8 mouse cellular contexts compared by ENCODE assay signal in the genomic region with DNA sequence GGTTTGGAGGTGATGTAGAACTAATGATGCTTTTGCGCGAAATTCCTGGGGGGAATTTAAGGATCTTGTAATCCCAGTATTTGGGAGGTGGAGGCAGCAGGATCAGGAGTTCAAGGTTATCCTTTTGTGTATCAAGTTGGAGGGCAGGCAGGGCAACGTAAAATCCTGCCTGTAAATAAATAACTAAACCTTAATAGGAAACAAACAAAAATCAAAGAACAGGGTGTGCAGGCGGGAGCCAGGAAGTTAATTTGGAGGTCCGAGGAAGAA. TPM values are rescaled to one million over a fixed set of nuclear protein-coding genes. Genes with fewer than 3 reads are reported as not detected.
DNase-seq lines count a peak whose midpoint lies in the region; ATAC-seq and TF ChIP-seq lines count a peak whose summit lies in the region.

No protein-coding gene starts in this region.

- H3K9ac ChIP-seq in liver, embryonic 11.5 days (ENCODE audit: low read depth, low read length): peak overlapping the region; percentile 72
- H3K9ac ChIP-seq in stomach, postnatal 0 days (ENCODE audit: low read length): peak overlapping the region; percentile 61

- peaks cover 37% of the 10 kb centered on the region for H3K36me3 ChIP-seq in heart, embryonic 10.5 days
- H3K36me3 ChIP-seq in thymus, adult 2 months (ENCODE audit: control insufficient read depth, insufficient read depth, low read length): no peaks in the 10 kb centered on the region
- H3K36me3 ChIP-seq in liver, embryonic 11.5 days (ENCODE audit: control insufficient read depth, insufficient read depth, low read length): 0 out of 2 replicates have a peak, but pooled peaks cover 3% of the 10 kb centered on the region
- no peaks in the 10 kb centered on the region; the same call in 1 of the 2 replicates for H3K36me3 ChIP-seq in stomach, postnatal 0 days (ENCODE audit: control insufficient read depth, insufficient read depth, low read length)

- H3K4me3 ChIP-seq in heart, embryonic 10.5 days: peak overlapping the region; percentile 83
- H3K4me3 ChIP-seq in thymus, adult 2 months (ENCODE audit: control insufficient read depth, insufficient read depth, low read length): peak overlapping the region; percentile 80
- H3K4me3 ChIP-seq in liver, embryonic 11.5 days (ENCODE audit: low read depth, low read length): peak overlapping the region; percentile 64
- H3K4me3 ChIP-seq in stomach, postnatal 0 days (ENCODE audit: low read depth, low read length): peak overlapping the region; percentile 55

- no peak for TF ChIP-seq POLR2A in thymus, adult 2 months (IDR thresholded peaks at IDR 0.05; ENCODE audit: control insufficient read depth, extremely low read depth, insufficient read depth, low read length, poor library complexity)

- H3K27ac ChIP-seq in heart, embryonic 10.5 days: peak overlapping the region; percentile 89
- no peak overlapping the region for H3K27ac ChIP-seq in thymus, adult 2 months (ENCODE audit: control insufficient read depth, insufficient read depth, low read length)
- H3K27ac ChIP-seq in liver, embryonic 11.5 days (ENCODE audit: low read depth, low read length): no peak overlapping the region
- H3K27ac ChIP-seq in stomach, postnatal 0 days (replicated peaks): peak overlapping the region; percentile 72; the same call in 1 of the 2 replicates

- 19% methylated on average over 5 of the region's 5 CpGs for WGBS in heart, embryonic 10.5 days
- WGBS in thymus, adult 2 months: 28% methylated on average over 5 of the region's 5 CpGs
- WGBS in liver, embryonic 11.5 days: 25% methylated on average over 5 of the region's 5 CpGs
- WGBS in stomach, postnatal 0 days: 13% methylated on average over 5 of the region's 5 CpGs

- no peaks in the 10 kb centered on the region for H3K9me3 ChIP-seq in heart, embryonic 10.5 days
- H3K9me3 ChIP-seq in liver, embryonic 11.5 days (ENCODE audit: control insufficient read depth, low read length): no peaks in the 10 kb centered on the region
- no peaks in the 10 kb centered on the region for H3K9me3 ChIP-seq in stomach, postnatal 0 days (ENCODE audit: control insufficient read depth, low read length)

- TF ChIP-seq EP300 in stomach, postnatal 0 days (optimal IDR thresholded peaks at IDR 0.05): no peak

- peaks cover 3% of the 10 kb centered on the region; the same call in 1 of the 2 replicates for H3K27me3 ChIP-seq in heart, embryonic 10.5 days (ENCODE audit: insufficient read depth, poor library complexity, severe bottlenecking)
- H3K27me3 ChIP-seq in thymus, adult 2 months (ENCODE audit: control insufficient read depth, insufficient read depth, low read length): no peaks in the 10 kb centered on the region
- no peaks in the 10 kb centered on the region for H3K27me3 ChIP-seq in liver, embryonic 11.5 days (replicated peaks; ENCODE audit: control insufficient read depth, insufficient read depth, low read length)
- H3K27me3 ChIP-seq in stomach, postnatal 0 days (ENCODE audit: control insufficient read depth, insufficient read depth, low read length): no peaks in the 10 kb centered on the region

- peak overlapping the region; percentile 81 for H3K4me2 ChIP-seq in liver, embryonic 11.5 days
- H3K4me2 ChIP-seq in stomach, postnatal 0 days (replicated peaks; ENCODE audit: low read depth): peak overlapping the region; percentile 75

- ATAC-seq in liver, embryonic 11.5 days (replicated peaks; ENCODE audit: low FRiP score): no peak
- no peak for ATAC-seq in stomach, postnatal 0 days (ENCODE audit: low FRiP score, low TSS enrichment)
- no peak for ATAC-seq in inflammation-experienced regulatory T-cells, adult 6 months

- TF ChIP-seq CTCF in thymus, adult 2 months (IDR thresholded peaks at IDR 0.05; ENCODE audit: borderline replicate concordance, control insufficient read depth, extremely low read depth, insufficient read depth, low read length, poor library complexity): no peak
- TF ChIP-seq CTCF in stomach, postnatal 0 days (IDR thresholded peaks at IDR 0.05; ENCODE audit: low read depth): no peak

- DNase-seq in heart, embryonic 10.5 days (ENCODE audit: low spot score): no peak
- DNase-seq in heart, adult 8-10 months (ENCODE audit: low spot score): no peak
- no peak for DNase-seq in thymus, adult 2 months
- no peak for DNase-seq in thymus, postnatal 0 days (ENCODE audit: low spot score)
- DNase-seq in liver, embryonic 11.5 days (ENCODE audit: low spot score): no peak
- no peak for DNase-seq in stomach, postnatal 0 days (ENCODE audit: low spot score)
- DNase-seq in right cerebral cortex, postnatal 14 days: no peak

- peaks cover 9% of the 10 kb centered on the region for H3K4me1 ChIP-seq in heart, embryonic 10.5 days
- H3K4me1 ChIP-seq in thymus, adult 2 months (replicated peaks; ENCODE audit: control insufficient read depth, insufficient read depth, low read length): peaks cover 2% of the 10 kb centered on the region; the same call in 1 of the 2 replicates
- H3K4me1 ChIP-seq in liver, embryonic 11.5 days (replicated peaks; ENCODE audit: control insufficient read depth, insufficient read depth, low read length): peaks cover 9% of the 10 kb centered on the region
- H3K4me1 ChIP-seq in stomach, postnatal 0 days (replicated peaks; ENCODE audit: control insufficient read depth, insufficient read depth): no peaks in the 10 kb centered on the region

RNA-seq across cellular contexts. Expression of a gene that starts 0.4 kb away (rescaled TPM):
- polyA plus RNA-seq in heart, embryonic 10.5 days (2016; fragmentation: Nextera tagmentation; extraction: Ambion mirVana): 48.9 and 54.6 TPM in 2 replicates
- total RNA-seq in heart, adult 8-10 months (2022): 10 to 100 TPM; 57.8 to 63.3 (median 59.6) TPM
- 80.2 and 86.2 TPM in 2 replicates for polyA plus RNA-seq in thymus, adult 2 months (2012; rRNA removed)
- polyA plus RNA-seq in thymus, postnatal 0 days (2015; fragmentation: Nextera tagmentation; extraction: Ambion mirVana): 36.2 and 40.3 TPM in 2 replicates
- 23.3 and 24.8 TPM in 2 replicates for polyA plus RNA-seq in liver, embryonic 11.5 days (2014; fragmentation: Nextera tagmentation; extraction: Ambion mirVana)
- polyA plus RNA-seq in stomach, postnatal 0 days (2015; fragmentation: Nextera tagmentation; extraction: Ambion mirVana): 25.4 and 29.2 TPM in 2 replicates
- 10 to 100 TPM; 27.1 to 55.4 (median 47.5) TPM for polyA plus RNA-seq in inflammation-experienced regulatory T-cells, adult 6 months (2017; shearing (Covaris generic))

RNA-seq across cellular contexts. Expression of a gene that starts 4.0 kb away (rescaled TPM):
- polyA plus RNA-seq in heart, embryonic 10.5 days (2016; fragmentation: Nextera tagmentation; extraction: Ambion mirVana): not detected in 2 replicates
- under 1 TPM in 1 of 4 experiments, not detected in 3; 0.32 TPM for total RNA-seq in heart, adult 8-10 months (2022)
- polyA plus RNA-seq in thymus, adult 2 months (2012; rRNA removed): not detected in 2 replicates
- polyA plus RNA-seq in thymus, postnatal 0 days (2015; fragmentation: Nextera tagmentation; extraction: Ambion mirVana): not detected in 2 replicates
- polyA plus RNA-seq in liver, embryonic 11.5 days (2014; fragmentation: Nextera tagmentation; extraction: Ambion mirVana): not detected in 2 replicates
- polyA plus RNA-seq in stomach, postnatal 0 days (2015; fragmentation: Nextera tagmentation; extraction: Ambion mirVana): 0.22 TPM in 1 of 2 replicates, not detected in the other
- not detected for polyA plus RNA-seq in inflammation-experienced regulatory T-cells, adult 6 months (2017; shearing (Covaris generic))

RNA-seq across cellular contexts. Expression of a gene that starts 6.8 kb away (rescaled TPM):
- polyA plus RNA-seq in heart, embryonic 10.5 days (2016; fragmentation: Nextera tagmentation; extraction: Ambion mirVana): 5.2 and 5.4 TPM in 2 replicates
- 1 to 10 TPM; 1.9 to 2.5 (median 2.4) TPM for total RNA-seq in heart, adult 8-10 months (2022)
- 28.7 and 32.8 TPM in 2 replicates for polyA plus RNA-seq in thymus, adult 2 months (2012; rRNA removed)
- 13.1 and 13.4 TPM in 2 replicates for polyA plus RNA-seq in thymus, postnatal 0 days (2015; fragmentation: Nextera tagmentation; extraction: Ambion mirVana)
- 2.3 and 3.1 TPM in 2 replicates for polyA plus RNA-seq in liver, embryonic 11.5 days (2014; fragmentation: Nextera tagmentation; extraction: Ambion mirVana)
- 5.8 and 6.5 TPM in 2 replicates for polyA plus RNA-seq in stomach, postnatal 0 days (2015; fragmentation: Nextera tagmentation; extraction: Ambion mirVana)
- polyA plus RNA-seq in inflammation-experienced regulatory T-cells, adult 6 months (2017; shearing (Covaris generic)): under 1 TPM in 2 of 3 experiments, not detected in 1; 0.40 to 0.45 TPM

RNA-seq across cellular contexts. Expression of a gene that starts 39.1 kb away (rescaled TPM):
- 51.7 and 51.8 TPM in 2 replicates for polyA plus RNA-seq in heart, embryonic 10.5 days (2016; fragmentation: Nextera tagmentation; extraction: Ambion mirVana)
- total RNA-seq in heart, adult 8-10 months (2022): 100 to 1,000 TPM; 302 to 362 (median 329) TPM
- 166 and 181 TPM in 2 replicates for polyA plus RNA-seq in thymus, adult 2 months (2012; rRNA removed)
- polyA plus RNA-seq in thymus, postnatal 0 days (2015; fragmentation: Nextera tagmentation; extraction: Ambion mirVana): 63.8 and 69.1 TPM in 2 replicates
- 34.2 and 35.5 TPM in 2 replicates for polyA plus RNA-seq in liver, embryonic 11.5 days (2014; fragmentation: Nextera tagmentation; extraction: Ambion mirVana)
- 63.8 and 70.3 TPM in 2 replicates for polyA plus RNA-seq in stomach, postnatal 0 days (2015; fragmentation: Nextera tagmentation; extraction: Ambion mirVana)
- polyA plus RNA-seq in inflammation-experienced regulatory T-cells, adult 6 months (2017; shearing (Covaris generic)): 10 to 100 TPM; 10.5 to 16.7 (median 15.5) TPM

RNA-seq across cellular contexts. Expression of a gene that starts 39.3 kb away (rescaled TPM):
- polyA plus RNA-seq in heart, embryonic 10.5 days (2016; fragmentation: Nextera tagmentation; extraction: Ambion mirVana): 50.6 and 74.8 TPM in 2 replicates
- 10 to 100 TPM; 17.5 to 20.4 (median 19.3) TPM for total RNA-seq in heart, adult 8-10 months (2022)
- polyA plus RNA-seq in thymus, adult 2 months (2012; rRNA removed): 141 and 146 TPM in 2 replicates
- polyA plus RNA-seq in thymus, postnatal 0 days (2015; fragmentation: Nextera tagmentation; extraction: Ambion mirVana): 146 and 147 TPM in 2 replicates
- polyA plus RNA-seq in liver, embryonic 11.5 days (2014; fragmentation: Nextera tagmentation; extraction: Ambion mirVana): 125 and 139 TPM in 2 replicates
- 63.8 and 65.1 TPM in 2 replicates for polyA plus RNA-seq in stomach, postnatal 0 days (2015; fragmentation: Nextera tagmentation; extraction: Ambion mirVana)
- 100 to 1,000 TPM in 2 of 3 experiments, 10 to 100 TPM in 1; 65.5 to 124 (median 103) TPM for polyA plus RNA-seq in inflammation-experienced regulatory T-cells, adult 6 months (2017; shearing (Covaris generic))

Comparison
In these comparisons a context has a peak if more than half of its experiments do, and no peak if none do; other contexts are left out.
1. H3K27ac ChIP-seq: peak in heart, embryonic 10.5 days (single experiment) and stomach, postnatal 0 days (single experiment); none in thymus, adult 2 months (single experiment) and liver, embryonic 11.5 days (single experiment).
2. Peak in every context shown above with its lines, with median percentiles within 50 percentile points of each other: H3K4me3 ChIP-seq.